Mouse (Mus musculus) bone marrow macrophage, adult 2 months (primary cell): ENCODE results near the gene Ccl5.

Experiments
- CTCF ChIP-seq: IDR thresholded peaks from 2 replicates; pipeline ENCODE4 v1.5.1; 2012; ENCODE audit warnings: low read depth, mild to moderate bottlenecking, low read length, moderate library complexity
- POLR2A ChIP-seq: IDR thresholded peaks from 2 replicates; pipeline ENCODE4 v1.6.1; 2012; ENCODE audit warnings: mild to moderate bottlenecking, low read depth, low read length, borderline replicate concordance

DNA sequence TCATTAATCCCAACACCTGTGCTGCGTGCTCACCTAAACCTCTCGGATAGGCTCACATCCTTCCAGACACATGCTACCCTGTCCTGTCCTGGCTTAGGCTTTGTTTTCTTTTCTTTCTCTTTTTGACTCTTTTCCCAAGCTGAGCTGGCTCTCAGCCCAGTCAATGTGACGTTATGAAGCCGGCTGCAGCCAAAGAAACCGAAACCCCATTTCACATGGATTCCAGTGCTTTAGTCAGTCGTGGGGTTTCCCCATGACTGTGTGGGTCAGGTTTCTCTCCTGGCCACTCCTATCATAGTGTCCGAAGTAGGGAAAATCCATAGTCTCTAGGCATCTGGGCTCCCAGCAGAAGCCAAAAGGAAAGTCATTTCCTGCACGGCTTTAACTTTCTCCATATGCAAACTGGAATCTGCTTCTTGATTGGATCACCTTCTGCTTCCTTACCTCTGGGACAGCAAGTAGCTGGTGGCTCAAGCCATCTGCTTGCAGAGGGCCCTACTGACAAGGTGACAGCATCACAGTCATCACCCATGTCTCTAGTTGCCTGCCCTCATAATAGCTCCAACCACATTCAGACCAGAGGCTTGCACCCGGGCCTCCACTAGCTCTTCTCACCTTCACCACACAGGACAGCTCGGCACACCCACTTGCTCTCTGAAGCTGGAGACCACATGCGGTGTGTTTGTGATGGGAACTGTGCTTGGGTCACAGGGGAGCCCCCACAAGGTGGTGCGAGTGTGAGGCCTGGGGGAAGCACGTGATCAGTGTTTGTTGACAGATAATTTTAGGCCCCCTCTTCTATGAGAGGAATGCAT, 4.5 kb upstream of the Ccl5 start:
- TF ChIP-seq CTCF (no peak), POLR2A (no peak)
